Mouse (Mus musculus): ENCODE results near the gene Higd1b. TPM values are rescaled to one million over a fixed set of nuclear protein-coding genes. Genes with fewer than 3 reads are reported as not detected.

Gene Higd1b
- polyA plus RNA-seq (2015; fragmentation: Nextera tagmentation; extraction: Ambion mirVana) = 4.5 and 5.5 TPM in 2 replicates

DNA sequence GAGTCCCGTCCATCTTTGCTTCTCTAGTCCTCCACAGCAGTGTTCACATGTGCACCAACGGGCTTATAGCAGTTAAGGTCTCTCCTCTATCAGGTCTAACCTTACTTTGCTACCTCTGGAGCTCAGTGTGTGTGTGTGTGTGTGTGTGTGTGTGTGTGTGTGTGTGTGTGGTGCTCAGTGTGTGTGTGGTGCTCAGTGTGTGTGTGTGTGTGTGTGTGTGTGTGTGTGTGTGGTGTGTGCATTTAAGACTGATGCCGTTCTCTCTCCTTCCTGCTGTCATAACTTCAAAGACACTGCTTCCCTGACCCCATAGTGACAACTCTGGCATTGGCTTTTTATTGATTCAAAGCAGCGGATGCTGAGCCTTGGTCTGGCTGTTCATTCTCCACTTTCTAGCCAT lies at the start of gene Higd1b:
TSS of gene Higd1b (plus strand) at position 301 of the 400 bp plus-strand sequence.

DNA sequence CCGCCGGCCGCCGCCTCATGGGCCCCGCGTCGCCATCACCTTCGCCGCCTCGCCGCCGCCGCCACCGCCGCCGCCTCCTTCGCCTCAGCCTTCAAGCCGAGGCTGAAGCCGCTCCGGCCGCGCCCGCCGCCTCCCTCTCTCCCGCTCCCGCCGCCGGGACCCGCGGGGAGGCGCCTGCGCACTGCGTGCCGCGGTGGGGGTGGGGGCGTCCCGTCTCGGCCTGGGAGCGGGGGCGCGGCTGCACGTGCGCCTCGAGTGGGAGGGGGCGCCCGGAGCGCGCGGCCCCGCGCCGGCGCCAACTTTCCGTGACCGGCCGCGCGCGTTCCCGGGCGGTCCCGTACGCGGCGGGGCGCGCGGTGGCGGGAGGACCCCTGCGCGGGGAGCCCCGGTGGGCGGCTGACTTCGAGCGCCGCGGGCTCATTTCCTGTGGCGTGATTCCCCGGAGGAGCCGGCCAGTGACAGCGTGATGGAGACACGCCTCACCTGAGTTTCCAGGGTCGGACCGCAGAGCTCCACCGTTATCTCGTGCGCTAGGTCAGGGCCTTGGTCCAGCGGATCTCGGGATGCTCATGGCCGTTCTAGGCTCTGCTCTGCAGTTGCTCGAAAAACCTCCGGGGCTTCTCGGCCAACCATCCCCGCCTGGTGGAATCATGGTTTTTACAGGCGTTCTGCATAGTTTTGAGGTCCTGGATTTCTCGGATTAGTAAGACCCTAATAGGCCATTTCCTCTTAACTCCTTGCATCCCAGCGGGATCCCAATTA lies 16.4 kb upstream of the Higd1b start, which contains the start of gene Gjc1:
TSS of gene Gjc1 (minus strand) at position 680 of the 762 bp plus-strand sequence.

DNA sequence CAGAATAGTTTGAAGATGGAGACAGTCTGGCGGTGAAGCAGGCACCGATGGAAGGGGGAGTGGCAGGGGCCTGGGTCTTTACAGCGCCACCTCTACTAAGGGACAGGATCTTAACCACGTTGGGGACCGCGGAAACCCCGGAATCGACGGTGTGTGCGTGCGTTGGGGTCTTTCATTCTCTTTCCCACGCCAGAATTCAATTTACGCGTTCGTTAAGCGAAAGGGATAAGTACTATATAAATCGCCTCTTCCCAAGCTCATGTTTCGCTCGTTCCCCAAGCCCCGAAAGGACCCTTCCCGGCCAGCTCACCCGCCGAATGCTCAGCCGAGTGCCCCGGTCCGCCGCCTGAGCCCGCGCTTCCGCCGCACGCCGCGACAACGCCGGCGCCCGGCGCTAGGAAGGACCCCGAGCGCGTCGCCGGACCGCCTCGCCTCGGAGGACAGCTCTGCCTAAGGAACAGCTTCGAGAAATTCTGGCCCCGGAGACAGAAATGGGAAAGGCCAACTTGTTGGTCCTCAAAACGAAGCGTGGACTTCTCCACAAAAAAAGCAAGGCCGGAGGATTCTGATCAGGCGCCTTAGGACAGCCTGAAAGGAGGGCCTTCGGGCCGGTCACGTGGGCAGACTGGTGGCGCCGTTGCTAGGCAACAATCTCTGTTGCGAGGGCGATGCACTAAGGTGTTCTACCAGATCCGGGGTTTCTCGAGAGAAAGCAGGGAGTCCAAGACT lies 45.1 kb downstream of the Higd1b start, which contains the start of the genes Eftud2 and Ccdc103:
TSS of gene Eftud2 (minus strand) at position 401 of the 729 bp plus-strand sequence.
TSS of gene Ccdc103 (plus strand) at position 620 of the 729 bp plus-strand sequence.

DNA sequence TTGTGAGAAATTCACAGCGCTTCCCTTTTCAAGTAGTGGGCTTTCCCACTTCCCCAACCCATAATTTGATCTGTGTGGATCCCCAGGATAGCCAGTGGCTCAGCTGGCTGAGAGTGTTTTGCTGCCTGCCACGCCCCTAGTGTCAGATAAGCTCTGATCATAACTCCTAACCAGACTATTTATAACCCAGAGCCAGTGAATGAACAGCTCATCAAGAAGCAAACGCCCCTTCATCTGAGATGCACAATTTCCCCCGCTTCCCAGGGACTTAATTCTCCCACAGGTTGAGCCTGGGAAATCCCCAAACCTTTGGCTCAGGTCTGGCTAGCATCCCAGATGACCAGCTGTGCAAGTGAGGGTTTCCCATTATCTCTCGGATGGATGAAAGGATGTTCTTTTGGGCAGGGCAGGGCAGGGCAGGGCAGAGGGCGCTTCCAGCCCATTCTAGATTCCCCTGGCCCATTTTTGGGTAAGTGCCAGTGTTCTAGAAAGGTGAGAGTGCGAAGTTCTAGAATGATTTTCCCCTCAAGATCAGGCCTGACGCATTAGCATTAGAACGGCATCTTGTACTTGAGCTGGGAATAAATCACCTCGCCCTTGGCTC lies 49.1 kb downstream of the Higd1b start, which contains the start of gene Fam187a:
TSS of gene Fam187a (plus strand) at position 554 of the 604 bp plus-strand sequence.

Other genes with a start within 250 kb of the Higd1b start
- 10.1 and 12.3 TPM in 2 replicates for gene Fzd2, start 231.5 kb upstream of the Higd1b start, polyA plus RNA-seq (2015; fragmentation: Nextera tagmentation; extraction: Ambion mirVana)
- 0.28 and 0.71 TPM in 2 replicates for gene Meioc, start 172.1 kb upstream of the Higd1b start, polyA plus RNA-seq (2015; fragmentation: Nextera tagmentation; extraction: Ambion mirVana)
- 83.0 and 84.0 TPM in 2 replicates for gene Ccdc43, start 138.1 kb upstream of the Higd1b start, polyA plus RNA-seq (2015; fragmentation: Nextera tagmentation; extraction: Ambion mirVana)
- 1.1 and 1.5 TPM in 2 replicates for gene Adam11, start 74.4 kb upstream of the Higd1b start, polyA plus RNA-seq (2015; fragmentation: Nextera tagmentation; extraction: Ambion mirVana)
- gene Gjc1, start 16.1 kb upstream of the Higd1b start, polyA plus RNA-seq (2015; fragmentation: Nextera tagmentation; extraction: Ambion mirVana) = 22.0 and 24.4 TPM in 2 replicates
- gene Eftud2, start 45.1 kb downstream of the Higd1b start, polyA plus RNA-seq (2015; fragmentation: Nextera tagmentation; extraction: Ambion mirVana) = 49.2 and 50.3 TPM in 2 replicates
- gene Ccdc103, start 45.4 kb downstream of the Higd1b start, polyA plus RNA-seq (2015; fragmentation: Nextera tagmentation; extraction: Ambion mirVana) = 0.17 and 0.21 TPM in 2 replicates
- gene Fam187a, start 49.3 kb downstream of the Higd1b start, polyA plus RNA-seq (2015; fragmentation: Nextera tagmentation; extraction: Ambion mirVana) = not detected in 2 replicates
- 0.11 and 0.14 TPM in 2 replicates for gene Gfap, start 65.1 kb downstream of the Higd1b start, polyA plus RNA-seq (2015; fragmentation: Nextera tagmentation; extraction: Ambion mirVana)
- gene Kif18b, start 89.3 kb downstream of the Higd1b start, polyA plus RNA-seq (2015; fragmentation: Nextera tagmentation; extraction: Ambion mirVana) = 1.4 and 2.1 TPM in 2 replicates
- gene C1ql1, start 110.8 kb downstream of the Higd1b start, polyA plus RNA-seq (2015; fragmentation: Nextera tagmentation; extraction: Ambion mirVana) = 0.45 and 0.55 TPM in 2 replicates
- 40.2 and 42.3 TPM in 2 replicates for gene Nmt1, start 192.3 kb downstream of the Higd1b start, polyA plus RNA-seq (2015; fragmentation: Nextera tagmentation; extraction: Ambion mirVana)
- 46.0 and 51.7 TPM in 2 replicates for gene Dcakd, start 192.5 kb downstream of the Higd1b start, polyA plus RNA-seq (2015; fragmentation: Nextera tagmentation; extraction: Ambion mirVana)

All from skeletal muscle tissue, postnatal 0 days (tissue).